Mouse (Mus musculus) retina, embryonic 14.5 days (tissue): Measurements from ENCODE around the gene Khdrbs2.
"Not testable (repeated sequence)": the region's sequence is repeated elsewhere in the genome, so short reads cannot be mapped to it uniquely, and the experiment has no call there.

Experiments
- DNase-seq: peaks from one replicate; pipeline ENCODE4 v3.0.0-alpha.2; 2015; ENCODE audit warnings: low spot score

Gene Khdrbs2

GRCm38 (mm10) chr1:32471022-32471421, 298.5 kb downstream of the Khdrbs2 start:
- no peak for DNase-seq

- DNase-seq = no peak
Observed at GRCm38 (mm10) chr1:32471502-32472214, 299.1 kb downstream of the Khdrbs2 start.

- no peak for DNase-seq
Observed at GRCm38 (mm10) chr1:32487944-32488343, 315.4 kb downstream of the Khdrbs2 start.

GRCm38 (mm10) chr1:32503381-32503780, 330.9 kb downstream of the Khdrbs2 start:
- DNase-seq = no peak

DNA sequence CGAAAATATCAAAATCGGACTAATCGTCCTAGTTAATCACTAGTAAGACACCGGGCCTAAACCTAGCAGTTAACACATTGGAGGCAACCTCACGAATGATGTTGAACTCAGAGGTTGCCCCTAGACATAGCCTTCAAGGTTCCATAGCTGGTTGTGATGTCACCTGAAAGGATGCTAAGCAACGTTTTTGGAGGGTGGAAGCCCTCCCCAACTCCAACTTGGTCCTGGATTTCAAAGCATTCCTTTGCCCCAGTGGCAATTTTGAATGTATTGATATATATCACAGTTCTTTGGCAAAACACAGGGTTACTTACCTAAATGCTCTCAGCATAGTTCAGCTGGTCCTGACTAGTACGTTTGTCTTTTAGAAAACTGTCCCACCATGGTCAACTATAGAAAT, 374.7 kb downstream of the Khdrbs2 start, which contains the start of gene Gm5415:
Gene Gm5415, minus strand, starts transcription at position 101 of the 400 bp plus-strand sequence.
- not testable (repeated sequence) for DNase-seq

DNA sequence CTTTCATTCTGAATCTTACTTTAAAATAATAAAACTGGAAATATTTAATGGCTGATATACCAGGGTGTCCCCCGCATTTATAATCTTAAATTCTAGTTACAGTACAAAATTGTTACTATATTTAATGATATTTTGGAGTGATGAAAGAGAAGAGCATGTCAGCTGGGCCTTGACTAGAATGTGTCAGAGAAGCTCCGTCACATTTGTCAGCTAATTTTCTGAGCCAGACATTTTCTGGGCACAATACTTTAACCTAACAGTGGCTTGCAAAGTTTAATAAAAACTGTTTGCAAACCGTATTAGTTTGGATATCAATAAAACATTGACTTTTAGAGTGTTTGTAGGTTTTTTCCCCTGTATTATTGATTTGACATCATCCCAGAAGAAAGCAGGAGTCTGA, 380.9 kb downstream of the Khdrbs2 start:
- no peak for DNase-seq

- peak; percentile 58 for DNase-seq
Observed at GRCm38 (mm10) chr1:32553925-32554324, 381.4 kb downstream of the Khdrbs2 start.

DNA sequence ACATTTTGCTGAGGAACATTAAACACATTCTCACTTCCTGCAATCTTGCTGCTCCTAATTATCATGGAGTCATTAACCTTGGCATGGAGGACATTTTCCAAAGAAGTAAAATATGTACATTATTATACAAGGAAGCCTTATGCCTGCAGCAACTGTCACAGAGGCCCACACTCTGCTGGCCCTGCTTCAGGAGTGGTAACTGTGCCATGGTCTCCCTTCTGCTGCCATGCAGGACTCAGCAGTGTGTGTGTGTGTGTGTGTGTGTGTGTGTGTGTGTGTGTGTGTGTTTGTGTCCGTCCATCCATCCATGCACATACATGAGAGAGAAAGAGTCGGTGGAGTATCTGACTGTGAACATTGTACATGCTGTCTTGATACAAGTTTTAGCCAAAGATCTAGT, 396.4 kb downstream of the Khdrbs2 start:
- no peak for DNase-seq

DNA sequence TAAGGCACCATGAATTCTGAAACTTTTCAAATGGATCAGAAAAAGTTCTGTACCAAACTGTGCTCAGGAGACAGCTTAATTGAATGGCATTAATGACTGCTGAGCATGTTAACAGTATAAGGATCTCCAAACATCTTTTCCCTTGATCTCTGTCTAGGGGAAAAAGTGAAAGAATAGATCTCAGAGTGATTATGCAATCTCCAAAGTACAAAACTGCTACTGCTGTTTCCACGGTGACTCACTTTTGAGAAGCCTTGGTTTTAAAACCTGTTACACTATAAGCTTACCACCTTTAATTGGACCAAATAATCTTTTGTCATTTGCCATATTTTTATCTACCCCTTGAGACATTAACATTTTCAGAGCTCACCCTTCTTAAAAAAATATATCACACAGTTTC, 453.5 kb downstream of the Khdrbs2 start:
- no peak for DNase-seq

DNA sequence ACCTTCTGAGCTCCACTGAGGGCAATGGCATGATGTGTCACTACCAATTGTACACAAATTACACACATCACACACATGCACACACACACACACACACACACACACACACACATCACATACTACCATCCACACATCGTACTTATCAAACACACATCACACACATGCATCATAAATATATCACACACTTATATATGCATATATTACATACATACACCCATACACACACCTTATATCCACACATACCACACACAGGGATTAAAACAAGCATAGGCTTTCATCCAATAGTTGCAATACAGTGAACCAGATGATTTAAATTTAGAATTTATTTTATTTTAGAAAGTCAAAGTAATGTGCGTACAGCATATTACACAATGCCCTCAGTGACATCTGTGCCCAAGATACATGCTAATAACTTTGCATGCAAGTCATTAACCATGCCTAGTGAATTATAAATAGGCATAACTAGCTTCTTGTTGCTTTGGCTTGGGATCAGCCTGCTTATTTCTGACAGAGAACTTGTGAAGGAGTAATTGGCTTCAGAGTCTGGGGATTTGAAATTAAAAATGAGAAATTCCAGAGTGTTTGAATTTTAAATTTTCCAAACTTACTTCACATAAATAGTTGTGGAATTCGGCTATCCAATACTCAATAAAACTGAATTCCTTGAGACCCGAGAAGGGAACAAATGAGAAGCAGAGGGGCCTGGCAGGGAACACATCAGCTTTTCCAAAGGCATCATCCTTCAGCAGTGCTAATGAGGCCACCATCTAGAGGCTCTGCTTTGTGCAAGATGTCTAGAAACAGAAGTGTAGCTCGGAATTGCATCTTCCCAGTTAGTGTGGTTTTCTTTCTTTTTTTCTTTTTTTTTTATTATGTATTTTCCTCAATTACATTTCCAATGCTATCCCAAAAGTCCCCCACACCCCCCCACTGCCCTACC, 460.2 kb downstream of the Khdrbs2 start:
- no peak for DNase-seq

GRCm38 (mm10) chr1:32633404-32633803, 460.9 kb downstream of the Khdrbs2 start:
- DNase-seq = no peak

GRCm38 (mm10) chr1:32639118-32639517, 466.6 kb downstream of the Khdrbs2 start:
- DNase-seq = no peak

DNA sequence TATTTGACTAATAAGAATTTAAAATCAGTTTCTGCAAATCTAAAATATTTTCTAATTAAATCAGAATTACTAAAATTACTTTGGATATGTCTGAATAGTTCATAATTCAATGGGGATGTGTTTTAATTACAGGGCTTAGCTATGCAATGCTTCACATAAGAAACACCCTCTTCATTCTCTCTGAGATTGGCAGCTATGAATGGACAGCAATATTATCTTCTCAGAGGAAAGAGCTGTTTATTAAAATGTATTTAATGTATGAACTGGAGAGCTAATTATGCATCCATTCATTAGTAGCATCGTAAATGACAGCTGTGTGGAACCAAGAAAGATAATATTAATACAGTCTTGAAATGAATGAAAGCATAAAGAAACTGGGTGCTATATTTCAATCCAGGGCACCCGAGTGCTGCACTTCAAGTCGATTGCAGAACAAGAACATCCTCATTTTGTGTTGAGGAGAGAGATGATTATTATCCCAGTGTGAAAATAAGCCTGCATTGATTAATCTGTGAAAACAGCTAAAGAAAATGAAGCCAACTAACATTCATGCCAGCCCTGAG, 477.2 kb downstream of the Khdrbs2 start:
- no peak for DNase-seq

DNA sequence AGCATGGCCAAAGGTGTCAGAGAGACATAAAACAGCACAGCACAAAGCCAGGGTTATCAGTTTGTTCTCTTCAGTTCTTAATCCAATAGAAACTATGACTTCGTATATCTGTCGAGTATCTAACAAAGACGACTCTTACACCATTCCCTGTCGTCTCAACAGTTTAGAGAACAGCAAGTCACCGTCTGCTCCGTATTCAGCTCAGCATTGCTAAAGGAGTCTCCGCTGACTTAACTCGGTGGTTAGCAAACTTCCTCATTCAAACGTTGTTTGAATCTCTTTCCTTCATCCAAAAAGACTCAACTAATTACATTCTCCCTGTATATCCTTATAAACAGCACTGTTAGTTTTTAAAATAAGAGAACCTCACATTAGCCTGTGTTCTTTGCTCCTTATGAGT, 521.3 kb downstream of the Khdrbs2 start:
- no peak for DNase-seq

GRCm38 (mm10) chr1:32700132-32700531, 527.6 kb downstream of the Khdrbs2 start:
- no peak for DNase-seq

DNA sequence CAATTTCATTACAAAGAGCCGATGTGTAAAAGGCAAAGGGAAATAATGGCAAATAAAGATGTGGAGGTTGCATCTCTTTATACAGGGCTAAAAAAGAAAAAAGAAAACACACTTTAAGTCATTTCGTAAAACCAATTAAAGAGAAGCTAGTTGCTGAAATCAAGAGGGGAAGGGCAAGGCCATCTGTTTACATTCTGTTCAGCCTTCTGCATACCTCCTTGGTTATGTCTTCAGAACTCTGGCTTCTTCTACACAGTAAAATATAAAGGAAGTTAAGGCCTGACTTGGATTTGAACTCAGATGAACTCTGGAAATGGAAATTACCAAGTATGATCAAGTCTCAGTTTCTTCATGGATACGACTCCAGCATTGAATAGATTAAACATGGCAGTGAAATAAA, 528.8 kb downstream of the Khdrbs2 start:
- DNase-seq = no peak
